31 mouse cellular contexts compared by ENCODE assay signal in the genomic region with DNA sequence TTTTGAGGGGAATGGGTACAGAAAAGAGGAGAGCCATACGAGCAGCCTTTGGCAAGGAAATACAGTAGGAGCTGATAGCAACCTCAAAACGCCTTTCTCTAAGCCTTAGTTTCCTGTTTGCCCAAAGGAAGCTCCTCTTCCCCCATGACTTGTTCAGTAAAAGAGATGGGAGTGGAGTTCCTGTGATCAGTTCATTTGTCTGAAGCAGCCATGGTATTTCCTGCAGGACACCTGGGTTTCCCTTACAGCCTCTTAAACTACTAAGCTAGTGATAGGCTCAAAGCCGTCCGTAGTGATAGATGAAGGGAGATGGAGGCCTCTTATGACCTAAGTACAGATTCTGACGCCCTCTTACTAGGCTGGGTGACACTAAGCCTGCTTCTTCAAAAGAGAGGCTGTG. TPM values are rescaled to one million over a fixed set of nuclear protein-coding genes. Genes with fewer than 3 reads are reported as not detected.
DNase-seq lines count a peak whose midpoint lies in the region; ATAC-seq and TF ChIP-seq lines count a peak whose summit lies in the region.
"Had no signal": no experiment of that assay in that cellular context is flagged by ENCODE, and none has a peak within 500 bp of the region (broad histone marks: within the 10 kb centered on the region; RNA-seq: fewer than 3 reads in every experiment).

No protein-coding gene starts in this region.

- TF ChIP-seq EP300 in heart, adult 2 months (IDR thresholded peaks at IDR 0.05; ENCODE audit: insufficient read depth, low read depth, low read length), result no peak
- TF ChIP-seq EP300 in heart, postnatal 0 days (IDR thresholded peaks at IDR 0.05; ENCODE audit: low read depth), result no peak

- ATAC-seq in heart, postnatal 0 days (ENCODE audit: insufficient read depth, low read depth), result no peak
- no peak for ATAC-seq in lung, embryonic 15.5 days (ENCODE audit: borderline replicate concordance, extremely low read depth, low FRiP score, low TSS enrichment)
- no peak for ATAC-seq in hindbrain, embryonic 13.5 days (ENCODE audit: low FRiP score)
- ATAC-seq: forebrain, embryonic 16.5 days; hindbrain, embryonic 16.5 days; intestine, postnatal 0 days; midbrain, embryonic 15.5 days had no signal

- 45% methylated on average over 5 of the region's 5 CpGs for WGBS in heart, adult 2 months
- 49% methylated on average over 5 of the region's 5 CpGs for WGBS in heart, postnatal 0 days
- 61% methylated on average over 5 of the region's 5 CpGs for WGBS in lung, embryonic 15.5 days
- WGBS in macrophage (ENCODE audit: missing documents), result 78% methylated on average over 5 of the region's 5 CpGs
- WGBS in hindbrain, embryonic 13.5 days, result 83% methylated on average over 5 of the region's 5 CpGs

- TF ChIP-seq POLR2A in heart, adult 2 months (IDR thresholded peaks at IDR 0.05; ENCODE audit: insufficient read depth, low read depth, low read length), result no peak

- H3K9ac ChIP-seq in heart, adult 2 months (ENCODE audit: low read depth, low read length), result no peak overlapping the region
- H3K9ac ChIP-seq in heart, postnatal 0 days (replicated peaks; ENCODE audit: low read depth, low read length), result no peak overlapping the region
- no peak overlapping the region for H3K9ac ChIP-seq in lung, embryonic 15.5 days
- H3K9ac ChIP-seq in hindbrain, embryonic 13.5 days, result no peak overlapping the region
- H3K9ac ChIP-seq: midbrain, embryonic 15.5 days; neural tube, embryonic 13.5 days had no signal

- DNase-seq in heart, adult 2 months, result no peak
- no peak for DNase-seq in heart, adult 18-20 months
- DNase-seq in heart, postnatal 0 days (ENCODE audit: low spot score), result no peak
- DNase-seq in heart, postnatal 4 days, result no peak
- no peak for DNase-seq in lung, postnatal 14 days
- DNase-seq: adrenal gland, postnatal 10 days; cerebellum, adult 8-10 months; cerebellum, postnatal 36 days; embryo, embryonic 11 days; gastrocnemius, postnatal 25 days; liver; lung, postnatal 4 days; retina, postnatal 1 day; right cerebral cortex, postnatal 25 days had no signal

- H3K4me3 ChIP-seq in heart, adult 2 months, result no peak overlapping the region
- H3K4me3 ChIP-seq in heart, postnatal 0 days (ENCODE audit: low read depth, low read length), result no peak overlapping the region
- no peak overlapping the region for H3K4me3 ChIP-seq in lung, embryonic 15.5 days
- no peak overlapping the region for H3K4me3 ChIP-seq in macrophage (ENCODE audit: inconsistent target)
- no peak overlapping the region for H3K4me3 ChIP-seq in hindbrain, embryonic 13.5 days
- H3K4me3 ChIP-seq: left cerebral cortex, adult 2 months; midbrain, embryonic 15.5 days had no signal

- H3K4me1 ChIP-seq in heart, adult 2 months (ENCODE audit: control insufficient read depth, insufficient read depth, low read length), result peaks cover 2% of the 10 kb centered on the region; the same call in 1 of the 2 replicates
- peaks cover 6% of the 10 kb centered on the region; the same call in 1 of the 2 replicates for H3K4me1 ChIP-seq in heart, postnatal 0 days (ENCODE audit: control insufficient read depth, insufficient read depth)
- H3K4me1 ChIP-seq in lung, embryonic 15.5 days, result peaks cover 22% of the 10 kb centered on the region
- H3K4me1 ChIP-seq in hindbrain, embryonic 13.5 days (replicated peaks), result peaks cover 19% of the 10 kb centered on the region

- no peak overlapping the region for H3K4me2 ChIP-seq in heart, postnatal 0 days (ENCODE audit: low read depth, low read length)
- peak overlapping the region; percentile 87; the same call in 1 of the 2 replicates for H3K4me2 ChIP-seq in lung, embryonic 15.5 days
- H3K4me2 ChIP-seq in hindbrain, embryonic 13.5 days, result no peak overlapping the region

- peak overlapping the region; percentile 9; the same call in 1 of the 2 replicates for H3K27ac ChIP-seq in heart, adult 2 months
- peak overlapping the region; percentile 67; the same call in 1 of the 2 replicates for H3K27ac ChIP-seq in heart, postnatal 0 days (ENCODE audit: low read depth)
- H3K27ac ChIP-seq in lung, embryonic 15.5 days, result no peak overlapping the region
- peak overlapping the region; percentile 94 for H3K27ac ChIP-seq in macrophage
- no peak overlapping the region for H3K27ac ChIP-seq in hindbrain, embryonic 13.5 days
- H3K27ac ChIP-seq: kidney, postnatal 0 days; left cerebral cortex, adult 2 months; midbrain, embryonic 15.5 days; neural tube, embryonic 13.5 days had no signal

- no peaks in the 10 kb centered on the region for H3K36me3 ChIP-seq in heart, adult 2 months (ENCODE audit: control insufficient read depth, insufficient read depth, low read length)
- H3K36me3 ChIP-seq in heart, postnatal 0 days (replicated peaks; ENCODE audit: control insufficient read depth, insufficient read depth, low read length), result peaks cover 16% of the 10 kb centered on the region
- H3K36me3 ChIP-seq in lung, embryonic 15.5 days, result peaks cover 30% of the 10 kb centered on the region; the same call in 1 of the 2 replicates
- H3K36me3 ChIP-seq in macrophage (ENCODE audit: inconsistent target), result peaks cover 27% of the 10 kb centered on the region
- H3K36me3 ChIP-seq in hindbrain, embryonic 13.5 days, result no peaks in the 10 kb centered on the region; the same call in none of the 2 replicates
- H3K36me3 ChIP-seq: midbrain, embryonic 15.5 days; neural tube, embryonic 13.5 days had no signal

- intact Hi-C loops in heart, adult 2 months (cut with DNase I), result loop anchor here (5.0 kb wide), 2 partner anchors 190 to 195 kb away; a partner anchor contains a TSS

- H3K27me3 ChIP-seq in heart, adult 2 months (ENCODE audit: control insufficient read depth, insufficient read depth, low read length), result no peaks in the 10 kb centered on the region
- H3K27me3 ChIP-seq in heart, postnatal 0 days (ENCODE audit: control insufficient read depth, insufficient read depth, low read length), result no peaks in the 10 kb centered on the region
- no peaks in the 10 kb centered on the region for H3K27me3 ChIP-seq in lung, embryonic 15.5 days
- H3K27me3 ChIP-seq in hindbrain, embryonic 13.5 days, result no peaks in the 10 kb centered on the region
- H3K27me3 ChIP-seq: midbrain, embryonic 15.5 days; neural tube, embryonic 13.5 days had no signal

- no peak for TF ChIP-seq CTCF in heart, adult 2 months (IDR thresholded peaks at IDR 0.05)
- no peak for TF ChIP-seq CTCF in heart, postnatal 0 days (IDR thresholded peaks at IDR 0.05; ENCODE audit: low read depth)

- H3K79me2 ChIP-seq in heart, adult 2 months (replicated peaks; ENCODE audit: control insufficient read depth, insufficient read depth, low read length), result no peaks in the 10 kb centered on the region
- H3K79me2 ChIP-seq in macrophage (ENCODE audit: inconsistent target), result peaks cover 44% of the 10 kb centered on the region

- H3K9me3 ChIP-seq in heart, postnatal 0 days (replicated peaks; ENCODE audit: control insufficient read depth, low read length), result no peaks in the 10 kb centered on the region
- H3K9me3 ChIP-seq in lung, embryonic 15.5 days, result no peaks in the 10 kb centered on the region
- no peaks in the 10 kb centered on the region for H3K9me3 ChIP-seq in hindbrain, embryonic 13.5 days
- H3K9me3 ChIP-seq: midbrain, embryonic 15.5 days; neural tube, embryonic 13.5 days had no signal

RNA-seq across cellular contexts. Expression of a gene that starts 3.2 kb away (rescaled TPM):
- total RNA-seq in heart, adult 2 months (2021), result 10 to 100 TPM; 10.5 to 16.4 TPM
- 39.1 and 44.1 TPM in 2 replicates for polyA plus RNA-seq in heart, adult 2 months (2012; rRNA removed)
- 10 to 100 TPM; 14.4 to 17.6 TPM for total RNA-seq in heart, adult 18-20 months (2021)
- total RNA-seq in heart, postnatal 0 days (2014; rRNA removed; ENCODE audit: low replicate concordance), result 22.3 and 29.0 TPM in 2 replicates
- polyA plus RNA-seq in heart, postnatal 0 days (2015; fragmentation: Nextera tagmentation; extraction: Ambion mirVana), result 64.6 and 65.2 TPM in 2 replicates
- total RNA-seq in heart, postnatal 4 days (2021), result 10 to 100 TPM; 50.6 to 50.7 TPM
- 147 and 151 TPM in 2 replicates for polyA plus RNA-seq in lung, embryonic 15.5 days (2015; fragmentation: Nextera tagmentation; extraction: Ambion mirVana)
- total RNA-seq in macrophage (2018; cell fraction: chromatin; rRNA removed), result 100 to 1,000 TPM; 136 to 289 (median 214) TPM
- total RNA-seq in macrophage (2018; cell fraction: cytosol; rRNA removed), result 100 to 1,000 TPM; 147 to 208 (median 174) TPM
- 100 to 1,000 TPM; 129 to 308 (median 202) TPM for total RNA-seq in macrophage (2018; cell fraction: nucleus; rRNA removed)
- 170 to 223 TPM (median 206 TPM) in 3 replicates for polyA plus RNA-seq in macrophage (2018)
- 45.4 and 47.3 TPM in 2 replicates for polyA plus RNA-seq in hindbrain, embryonic 13.5 days (2015; fragmentation: Nextera tagmentation; extraction: Ambion mirVana)

RNA-seq across cellular contexts. Expression of a gene that starts 20.4 kb away (rescaled TPM):
- not detected for total RNA-seq in heart, adult 2 months (2021)
- 0.12 and 0.20 TPM in 2 replicates for polyA plus RNA-seq in heart, adult 2 months (2012; rRNA removed)
- total RNA-seq in heart, adult 18-20 months (2021), result not detected
- not detected in 2 replicates for total RNA-seq in heart, postnatal 0 days (2014; rRNA removed; ENCODE audit: low replicate concordance)
- polyA plus RNA-seq in heart, postnatal 0 days (2015; fragmentation: Nextera tagmentation; extraction: Ambion mirVana), result not detected in 2 replicates
- not detected for total RNA-seq in heart, postnatal 4 days (2021)
- not detected in 2 replicates for polyA plus RNA-seq in lung, embryonic 15.5 days (2015; fragmentation: Nextera tagmentation; extraction: Ambion mirVana)
- not detected for total RNA-seq in macrophage (2018; cell fraction: chromatin; rRNA removed)
- total RNA-seq in macrophage (2018; cell fraction: cytosol; rRNA removed), result not detected
- total RNA-seq in macrophage (2018; cell fraction: nucleus; rRNA removed), result not detected
- not detected in 3 replicates for polyA plus RNA-seq in macrophage (2018)
- not detected in 2 replicates for polyA plus RNA-seq in hindbrain, embryonic 13.5 days (2015; fragmentation: Nextera tagmentation; extraction: Ambion mirVana)
- total RNA-seq: adrenal gland, postnatal 10 days; gastrocnemius, postnatal 25 days; layer of hippocampus, postnatal 10 days; left cerebral cortex, adult 2 months; left cerebral cortex, postnatal 36 days had no signal
- polyA plus RNA-seq: forebrain, embryonic 16.5 days; heart, embryonic 16.5 days; hindbrain, embryonic 16.5 days; intestine, postnatal 0 days; kidney, postnatal 0 days; liver, embryonic 16.5 days; midbrain, embryonic 15.5 days; neural tube, embryonic 13.5 days; spleen, adult 2 months; urinary bladder, adult 2 months had no signal

RNA-seq across cellular contexts. Expression of a gene that starts 21.1 kb away (rescaled TPM):
- total RNA-seq in heart, adult 2 months (2021), result not detected
- polyA plus RNA-seq in heart, adult 2 months (2012; rRNA removed), result not detected in 2 replicates
- total RNA-seq in heart, adult 18-20 months (2021), result not detected
- not detected in 2 replicates for total RNA-seq in heart, postnatal 0 days (2014; rRNA removed; ENCODE audit: low replicate concordance)
- polyA plus RNA-seq in heart, postnatal 0 days (2015; fragmentation: Nextera tagmentation; extraction: Ambion mirVana), result not detected in 2 replicates
- total RNA-seq in heart, postnatal 4 days (2021), result not detected
- polyA plus RNA-seq in lung, embryonic 15.5 days (2015; fragmentation: Nextera tagmentation; extraction: Ambion mirVana), result not detected in 2 replicates
- total RNA-seq in macrophage (2018; cell fraction: chromatin; rRNA removed), result not detected
- not detected for total RNA-seq in macrophage (2018; cell fraction: cytosol; rRNA removed)
- total RNA-seq in macrophage (2018; cell fraction: nucleus; rRNA removed), result not detected
- not detected in 3 replicates for polyA plus RNA-seq in macrophage (2018)
- polyA plus RNA-seq in hindbrain, embryonic 13.5 days (2015; fragmentation: Nextera tagmentation; extraction: Ambion mirVana), result not detected in 2 replicates
- total RNA-seq: adrenal gland, postnatal 10 days; gastrocnemius, postnatal 25 days; layer of hippocampus, postnatal 10 days; left cerebral cortex, adult 2 months; left cerebral cortex, postnatal 36 days had no signal
- polyA plus RNA-seq: forebrain, embryonic 16.5 days; heart, embryonic 16.5 days; hindbrain, embryonic 16.5 days; intestine, postnatal 0 days; kidney, postnatal 0 days; liver, embryonic 16.5 days; midbrain, embryonic 15.5 days; neural tube, embryonic 13.5 days; spleen, adult 2 months; testis, adult 2 months; urinary bladder, adult 2 months had no signal

RNA-seq across cellular contexts. Expression of a gene that starts 32.5 kb away (rescaled TPM):
- total RNA-seq in heart, adult 2 months (2021), result not detected
- not detected in 2 replicates for polyA plus RNA-seq in heart, adult 2 months (2012; rRNA removed)
- total RNA-seq in heart, adult 18-20 months (2021), result not detected
- total RNA-seq in heart, postnatal 0 days (2014; rRNA removed; ENCODE audit: low replicate concordance), result not detected in 2 replicates
- not detected in 2 replicates for polyA plus RNA-seq in heart, postnatal 0 days (2015; fragmentation: Nextera tagmentation; extraction: Ambion mirVana)
- total RNA-seq in heart, postnatal 4 days (2021), result not detected
- polyA plus RNA-seq in lung, embryonic 15.5 days (2015; fragmentation: Nextera tagmentation; extraction: Ambion mirVana), result not detected in 2 replicates
- total RNA-seq in macrophage (2018; cell fraction: chromatin; rRNA removed), result not detected
- not detected for total RNA-seq in macrophage (2018; cell fraction: cytosol; rRNA removed)
- not detected for total RNA-seq in macrophage (2018; cell fraction: nucleus; rRNA removed)
- not detected in 3 replicates for polyA plus RNA-seq in macrophage (2018)
- not detected in 2 replicates for polyA plus RNA-seq in hindbrain, embryonic 13.5 days (2015; fragmentation: Nextera tagmentation; extraction: Ambion mirVana)
- total RNA-seq: gastrocnemius, postnatal 25 days; layer of hippocampus, postnatal 10 days; left cerebral cortex, adult 2 months; left cerebral cortex, postnatal 36 days had no signal
- polyA plus RNA-seq: forebrain, embryonic 16.5 days; heart, embryonic 16.5 days; hindbrain, embryonic 16.5 days; intestine, postnatal 0 days; kidney, postnatal 0 days; liver, embryonic 16.5 days; midbrain, embryonic 15.5 days; neural tube, embryonic 13.5 days; spleen, adult 2 months; urinary bladder, adult 2 months had no signal

RNA-seq across cellular contexts. Expression of a gene that starts 32.5 kb away (rescaled TPM):
- not detected for total RNA-seq in heart, adult 2 months (2021)
- polyA plus RNA-seq in heart, adult 2 months (2012; rRNA removed), result not detected in 2 replicates
- not detected for total RNA-seq in heart, adult 18-20 months (2021)
- total RNA-seq in heart, postnatal 0 days (2014; rRNA removed; ENCODE audit: low replicate concordance), result not detected in 2 replicates
- polyA plus RNA-seq in heart, postnatal 0 days (2015; fragmentation: Nextera tagmentation; extraction: Ambion mirVana), result not detected in 2 replicates
- total RNA-seq in heart, postnatal 4 days (2021), result not detected
- not detected in 2 replicates for polyA plus RNA-seq in lung, embryonic 15.5 days (2015; fragmentation: Nextera tagmentation; extraction: Ambion mirVana)
- 1 to 10 TPM in 1 of 26 experiments, not detected in 25; 1.1 TPM for total RNA-seq in macrophage (2018; cell fraction: chromatin; rRNA removed)
- total RNA-seq in macrophage (2018; cell fraction: cytosol; rRNA removed), result not detected
- not detected for total RNA-seq in macrophage (2018; cell fraction: nucleus; rRNA removed)
- not detected in 3 replicates for polyA plus RNA-seq in macrophage (2018)
- not detected in 2 replicates for polyA plus RNA-seq in hindbrain, embryonic 13.5 days (2015; fragmentation: Nextera tagmentation; extraction: Ambion mirVana)
- total RNA-seq: adrenal gland, postnatal 10 days; gastrocnemius, postnatal 25 days; layer of hippocampus, postnatal 10 days; left cerebral cortex, adult 2 months; left cerebral cortex, postnatal 36 days had no signal
- polyA plus RNA-seq: forebrain, embryonic 16.5 days; heart, embryonic 16.5 days; hindbrain, embryonic 16.5 days; intestine, postnatal 0 days; kidney, postnatal 0 days; liver, embryonic 16.5 days; midbrain, embryonic 15.5 days; neural tube, embryonic 13.5 days; spleen, adult 2 months; urinary bladder, adult 2 months had no signal

Comparison
In these comparisons a context has a peak if more than half of its experiments do, and no peak if none do; other contexts are left out.
1. H3K27ac ChIP-seq: peak in heart, adult 2 months (single experiment), heart, postnatal 0 days (single experiment) and macrophage (single experiment); none in lung, embryonic 15.5 days (single experiment) and hindbrain, embryonic 13.5 days (single experiment).